Mouse (Mus musculus) ES-CJ7 (cell line): ENCODE results near the gene Phrf1.
"Not testable (repeated sequence)": the region's sequence is repeated elsewhere in the genome, so short reads cannot be mapped to it uniquely, and the experiment has no call there.

Source experiments
- DNase-seq: peaks from one replicate; pipeline ENCODE4 v3.0.0; 2011; ENCODE audit warnings: low read depth, low spot score

The Phrf1 gene

DNA sequence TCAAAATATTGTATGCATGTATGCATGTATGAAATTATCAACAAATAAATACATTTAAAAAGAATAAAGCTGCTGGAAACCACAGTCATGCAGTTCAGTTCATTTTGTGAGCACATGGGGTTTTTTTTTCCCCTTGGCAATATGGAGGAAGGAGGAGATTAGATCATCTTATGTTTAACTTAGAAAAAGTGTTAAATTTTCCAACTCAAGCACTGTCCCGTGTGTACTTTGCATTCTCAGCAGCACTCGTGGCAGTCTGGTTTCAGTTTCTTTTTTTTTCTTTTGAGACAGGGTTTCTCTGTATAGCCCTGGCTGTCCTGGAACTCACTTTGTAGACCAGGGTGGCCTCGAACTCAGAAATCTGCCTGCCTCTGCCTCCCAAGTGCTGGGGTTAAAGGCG, 21.9 kb downstream of the Phrf1 start:
- DNase-seq, result not testable (repeated sequence)

DNA sequence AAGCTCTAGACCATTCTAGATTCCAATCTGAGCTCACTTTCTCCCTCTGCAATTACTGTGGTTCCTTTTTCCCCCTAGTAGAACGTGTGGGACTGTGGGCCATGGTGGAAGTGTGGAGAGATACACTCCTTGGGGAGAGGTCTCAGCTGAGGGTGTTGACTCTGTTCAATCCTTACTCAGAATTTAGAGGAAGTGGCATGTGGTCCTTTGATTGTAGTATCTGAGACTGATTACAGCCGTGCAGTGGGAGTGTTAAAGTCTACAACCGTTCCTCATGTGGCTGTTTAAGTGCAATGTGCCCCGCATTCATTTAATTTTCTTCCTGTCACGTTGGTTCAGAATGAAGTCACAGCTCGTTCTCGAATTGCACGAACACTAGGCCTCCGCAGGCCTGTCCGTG, 27.6 kb downstream of the Phrf1 start:
- DNase-seq, result no peak

DNA sequence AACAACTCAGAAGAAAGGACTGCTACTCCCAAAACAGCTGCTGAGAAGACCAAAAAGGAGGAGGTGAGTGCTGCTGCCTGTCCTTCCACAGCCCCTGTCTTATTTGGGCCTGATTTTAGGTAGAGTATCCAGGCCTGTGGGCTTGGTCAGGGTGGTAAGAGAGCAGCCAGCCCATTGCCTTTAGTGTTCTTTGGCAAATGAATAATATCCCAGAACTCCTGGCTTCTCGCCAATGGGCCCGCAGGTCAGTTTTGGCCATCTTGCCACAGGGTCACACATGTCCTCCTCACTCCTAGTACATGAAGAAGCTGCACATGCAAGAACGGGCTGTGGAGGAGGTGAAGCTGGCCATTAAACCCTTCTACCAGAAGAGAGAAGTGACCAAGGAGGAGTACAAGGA, 32.9 kb downstream of the Phrf1 start:
- no peak for DNase-seq

DNA sequence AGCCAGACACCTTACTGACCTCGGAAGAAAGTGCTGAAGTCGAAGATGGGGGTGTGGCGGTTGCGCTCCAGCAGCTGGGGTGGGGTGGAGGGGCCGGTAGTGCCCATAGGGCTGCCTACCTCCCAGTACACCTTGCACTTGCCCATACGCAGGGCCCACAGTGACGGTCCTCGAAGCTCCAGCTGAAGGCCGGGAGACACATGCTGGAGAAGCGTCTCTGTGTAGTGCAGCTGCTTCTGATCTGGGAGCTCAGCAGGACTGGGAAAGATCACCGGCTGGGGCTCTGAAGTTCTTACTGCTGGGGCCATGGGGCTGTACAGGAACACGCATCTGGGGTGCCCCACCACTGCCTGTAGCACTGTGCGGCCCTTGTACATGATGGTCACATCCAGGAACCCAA, 35.1 kb downstream of the Phrf1 start:
- DNase-seq, result no peak

DNA sequence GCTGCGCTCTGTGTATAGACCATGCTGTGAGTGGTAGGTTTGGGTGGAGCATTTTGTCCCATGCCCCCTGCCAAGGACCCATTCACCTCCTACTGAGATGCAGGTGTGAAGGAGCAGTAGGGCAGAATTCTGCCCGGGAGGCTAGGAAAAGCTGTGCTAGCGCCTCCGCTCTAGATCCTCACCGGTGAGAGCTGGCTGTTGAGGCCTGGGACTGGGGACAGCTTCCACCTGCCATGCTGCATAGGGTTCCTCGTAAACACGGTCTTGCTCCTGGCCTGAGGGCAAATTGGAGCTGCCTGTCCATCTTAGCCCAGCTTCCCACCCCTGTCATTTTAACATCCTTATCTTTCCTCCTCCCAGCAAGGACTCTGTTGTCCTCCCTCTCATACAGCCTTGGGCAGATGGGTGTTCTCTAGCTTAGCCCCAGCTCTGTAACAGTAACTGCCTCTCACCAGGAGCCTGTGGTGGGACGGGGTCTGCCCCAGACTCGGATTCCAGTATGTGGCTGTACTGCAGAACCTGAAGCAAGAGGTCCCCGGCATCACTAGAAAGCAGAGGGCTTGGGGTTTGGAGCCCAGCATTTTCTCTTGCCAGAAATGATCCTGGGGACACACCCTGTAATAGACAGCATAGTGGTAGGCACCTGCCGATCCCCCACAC, 35.6 kb downstream of the Phrf1 start:
- no peak for DNase-seq

DNA sequence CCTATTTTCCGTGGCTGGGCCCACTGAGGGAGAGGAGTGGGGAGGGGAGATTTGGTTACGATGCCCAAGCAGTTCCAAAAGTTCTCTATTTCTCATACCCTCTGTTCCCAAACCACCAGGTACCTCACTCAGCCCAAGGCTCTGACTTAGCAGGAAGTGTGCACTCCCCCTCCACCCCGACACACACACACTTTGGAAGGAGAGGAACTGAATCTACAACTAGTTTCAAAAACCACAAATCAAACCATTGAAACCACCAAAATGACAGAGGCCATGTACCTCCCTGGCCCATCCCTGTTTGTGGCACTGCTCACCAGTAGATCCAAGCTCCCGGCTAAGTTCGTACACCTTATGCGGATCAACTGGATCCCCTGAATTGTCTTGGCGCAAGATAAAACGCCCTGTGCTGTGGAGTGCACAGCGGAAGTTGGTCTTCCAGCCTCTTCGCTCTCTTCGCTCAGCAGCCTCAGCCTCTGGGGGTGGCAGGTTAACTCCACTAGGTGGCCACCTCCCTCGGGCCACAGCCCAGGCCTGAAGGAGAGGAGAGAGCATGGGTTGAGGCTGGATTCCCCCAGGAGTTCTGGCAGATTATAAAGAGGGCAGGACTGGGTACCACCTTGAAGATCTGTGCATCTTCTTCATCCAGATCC, 36.3 kb downstream of the Phrf1 start:
- DNase-seq, result peak; percentile 19

DNA sequence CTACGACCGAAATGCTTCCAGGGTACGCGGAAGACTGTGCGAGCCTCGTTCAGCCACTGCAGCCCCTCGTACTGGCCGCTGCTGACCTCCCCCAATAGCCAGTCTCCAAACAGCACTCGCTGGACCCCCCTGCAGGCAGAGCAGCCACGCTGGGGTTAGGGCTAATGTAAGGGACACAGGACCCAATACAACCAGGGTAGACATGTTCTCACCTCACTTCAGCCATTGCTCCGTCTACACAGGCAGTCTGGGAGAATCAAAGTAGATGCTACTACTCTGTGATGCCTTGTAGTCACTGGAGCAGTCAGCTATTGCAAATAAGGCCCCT, 36.8 kb downstream of the Phrf1 start:
- no peak for DNase-seq

DNA sequence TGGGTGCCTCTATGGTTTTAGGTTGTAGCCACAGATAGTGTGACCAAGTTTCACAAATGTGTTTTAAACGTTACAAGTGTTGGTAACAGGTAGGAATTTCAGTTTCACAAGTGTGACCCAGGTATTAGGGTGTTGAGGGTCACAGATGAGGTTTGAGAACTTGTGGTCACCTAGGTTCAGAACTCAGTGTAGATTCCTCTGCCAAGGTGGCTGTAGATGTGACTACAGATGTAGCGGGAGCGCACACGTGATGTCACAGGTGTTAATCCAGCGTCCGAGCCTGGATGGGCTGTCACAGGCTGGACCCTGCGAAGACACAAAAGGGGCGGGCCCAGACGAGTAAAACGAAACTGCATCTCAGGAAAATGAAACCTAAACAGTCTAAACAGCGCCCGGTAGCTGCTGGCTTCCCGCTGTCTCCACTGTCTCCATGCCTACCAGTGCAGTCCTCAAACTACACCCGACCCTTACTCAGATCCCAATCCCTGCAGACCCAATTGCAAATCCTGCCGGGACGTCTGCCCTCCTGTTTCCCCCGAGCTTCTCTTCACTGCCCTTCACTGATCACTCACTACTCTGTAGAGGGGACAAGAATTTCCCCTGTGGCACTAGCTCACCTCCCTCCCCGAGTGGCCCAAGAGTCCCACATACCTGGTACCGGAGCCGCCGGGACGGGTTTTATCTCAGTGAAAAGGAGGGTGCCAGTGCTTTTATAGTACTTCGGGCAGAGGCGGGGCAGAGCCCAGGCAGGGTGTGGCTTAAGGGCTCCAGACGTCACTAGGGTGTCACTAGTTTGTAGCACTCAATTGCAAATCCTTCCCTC, 37.4 kb downstream of the Phrf1 start, which contains the start of gene Irf7:
Irf7 (minus strand) TSS at position 743 of the 823 bp plus-strand sequence.
- no peak for DNase-seq

DNA sequence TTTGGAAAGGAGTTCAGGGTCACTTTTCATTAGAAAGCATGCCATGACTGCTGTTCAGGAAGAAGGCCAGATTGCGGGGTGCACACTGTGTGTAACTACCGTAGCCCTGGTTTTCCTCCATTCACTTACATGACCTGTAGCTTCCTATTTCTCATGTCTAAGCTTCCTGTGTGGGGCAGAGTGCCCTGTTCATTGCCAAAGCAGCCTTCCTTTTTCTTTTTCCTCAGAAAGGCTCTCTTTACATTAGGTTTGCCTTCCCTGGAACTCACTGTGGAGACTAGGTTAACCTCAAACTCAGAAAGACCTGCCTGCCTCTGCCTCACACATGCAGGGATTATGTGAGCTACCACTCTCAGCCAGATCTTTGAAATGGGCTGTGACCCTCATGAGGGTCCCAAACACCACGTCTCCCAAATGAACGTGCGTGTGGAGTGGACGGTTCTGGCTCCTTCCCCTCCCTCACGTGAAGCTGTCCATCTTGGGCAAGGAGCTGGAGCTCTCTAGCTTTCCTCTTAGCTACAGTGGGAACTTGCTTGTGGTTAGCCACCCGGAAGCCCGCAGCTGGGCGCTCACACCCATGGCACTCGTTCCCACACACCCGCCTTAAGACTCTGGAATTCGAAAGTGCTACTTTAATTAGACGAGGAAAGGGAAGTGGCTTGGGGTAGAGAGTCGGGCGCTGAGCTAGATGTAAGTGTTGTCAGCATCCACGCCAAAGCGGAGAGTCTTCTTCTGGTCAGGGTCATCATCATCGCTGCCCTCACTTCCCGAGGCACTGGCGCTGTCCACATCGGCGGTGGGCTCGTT, 40.1 kb downstream of the Phrf1 start:
- no peak for DNase-seq

DNA sequence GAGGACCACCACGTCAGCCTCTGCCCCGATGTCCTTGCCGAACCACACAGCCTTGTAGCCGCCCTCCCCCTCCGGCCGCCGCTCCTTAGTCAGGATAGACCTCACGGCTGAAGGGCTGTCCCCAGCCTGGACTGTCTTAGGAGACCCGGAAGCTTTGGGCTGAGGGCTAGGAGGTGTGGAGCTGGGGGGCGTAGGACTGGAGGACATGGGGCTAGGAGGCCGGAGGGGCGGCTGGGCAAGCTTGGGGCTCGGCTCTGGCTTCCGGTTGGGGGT, 40.6 kb downstream of the Phrf1 start:
- DNase-seq, result no peak

DNA sequence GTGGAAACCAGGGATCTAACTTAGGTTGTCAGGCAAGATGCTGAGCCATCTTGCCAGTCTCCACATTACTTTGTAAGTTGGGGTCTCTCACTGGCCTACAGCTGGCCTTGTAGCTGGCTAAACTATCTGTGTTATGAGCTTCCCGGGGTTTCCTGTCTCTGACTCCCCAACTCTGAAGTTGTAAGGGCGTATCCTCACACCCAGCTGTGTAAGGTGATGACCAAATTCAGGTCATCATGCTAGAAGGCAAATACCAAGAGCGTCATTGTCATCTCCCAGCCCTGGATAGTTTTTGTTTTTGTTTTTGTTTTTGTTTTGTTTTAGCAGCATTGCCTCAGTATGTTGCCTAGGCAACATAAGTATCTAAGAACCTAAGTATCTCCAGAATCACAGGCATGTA, 42.0 kb downstream of the Phrf1 start:
- DNase-seq, result no peak

DNA sequence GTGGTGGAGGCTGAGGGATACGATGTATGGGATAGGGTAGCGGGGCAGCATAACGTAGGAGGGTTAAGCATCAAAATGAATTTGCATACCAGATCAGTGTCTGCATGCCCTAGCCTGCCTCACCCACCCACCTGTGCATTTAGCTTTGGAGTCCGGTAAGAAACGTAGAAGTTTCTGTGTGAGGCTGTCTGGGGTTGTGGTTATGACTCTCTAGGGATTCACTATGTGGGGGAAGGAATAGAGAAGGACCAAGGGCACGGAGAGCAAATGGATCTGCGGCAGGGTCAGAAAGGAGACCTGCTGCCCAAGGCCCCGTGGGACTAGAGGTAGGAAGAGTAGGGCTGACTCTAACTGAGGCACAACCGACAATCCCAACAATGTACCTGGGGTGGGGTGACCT, 46.8 kb downstream of the Phrf1 start:
- no peak for DNase-seq

DNA sequence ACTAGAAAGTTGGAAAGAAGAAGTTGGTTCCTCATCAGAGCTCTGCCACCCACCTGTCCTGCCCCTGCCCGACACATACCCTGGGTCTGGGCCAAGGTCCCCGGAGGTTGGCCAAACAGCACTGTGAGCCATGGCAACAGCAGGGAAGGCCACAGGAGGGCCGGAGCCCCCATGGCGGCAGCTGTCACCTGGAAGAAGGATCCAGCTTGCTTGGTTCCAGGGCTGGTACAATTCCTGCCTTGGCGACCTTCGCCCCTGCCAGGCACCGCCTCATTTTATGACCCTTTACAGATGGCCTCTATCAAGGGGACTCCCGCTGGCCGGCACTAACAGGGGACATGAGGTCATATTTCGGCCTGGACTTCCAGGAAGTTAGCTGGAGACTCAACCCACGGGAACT, 48.0 kb downstream of the Phrf1 start, which contains the start of gene Cdhr5:
Cdhr5 (minus strand) TSS at position 241 of the 400 bp plus-strand sequence.
- no peak for DNase-seq

DNA sequence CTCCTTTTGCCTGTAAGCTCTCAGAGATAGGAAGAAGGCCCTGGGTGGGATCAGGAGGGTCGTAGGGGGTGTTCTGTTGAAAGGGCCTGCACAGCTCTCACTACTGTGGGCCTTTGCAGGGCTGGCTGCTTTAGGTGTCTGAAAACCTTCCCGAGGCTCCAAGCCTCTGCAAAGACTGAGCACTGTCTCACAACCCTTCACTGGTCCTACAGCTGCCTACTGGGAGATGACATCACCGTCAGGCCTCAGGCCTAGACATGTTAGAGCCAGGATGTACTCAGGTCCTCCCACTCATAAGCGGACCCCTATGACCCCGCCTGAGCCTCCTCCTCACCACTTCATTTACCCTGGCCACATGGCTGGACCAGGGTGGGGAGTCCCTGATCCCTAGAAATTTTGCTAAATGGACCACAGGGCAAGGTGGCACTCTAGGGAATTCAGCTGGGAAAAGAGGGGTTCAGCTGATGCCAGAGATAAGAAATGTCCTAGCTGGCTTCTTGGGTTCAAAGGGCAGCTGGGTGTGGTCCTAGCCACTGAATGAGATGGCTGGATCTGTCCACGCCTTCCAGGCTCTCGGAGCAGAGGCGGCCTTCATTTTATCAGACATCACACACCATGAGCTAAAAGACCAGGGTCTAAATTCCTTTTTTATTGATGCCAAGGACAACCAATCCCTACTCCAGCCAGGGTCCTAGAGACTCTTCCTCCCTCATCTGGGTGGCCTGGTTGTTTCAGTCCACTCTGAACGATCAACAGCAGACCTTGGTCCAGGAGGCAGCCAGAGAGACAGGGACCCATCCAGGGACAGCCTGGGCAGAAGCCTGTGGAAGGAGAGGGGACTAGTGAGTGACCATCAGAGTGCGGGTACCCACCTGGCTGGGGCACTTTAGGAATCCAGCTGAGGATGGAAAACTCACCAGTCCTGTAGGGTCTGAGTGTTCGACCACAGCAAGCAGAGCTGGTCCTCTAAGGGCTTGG, 49.4 kb downstream of the Phrf1 start:
- no peak for DNase-seq

DNA sequence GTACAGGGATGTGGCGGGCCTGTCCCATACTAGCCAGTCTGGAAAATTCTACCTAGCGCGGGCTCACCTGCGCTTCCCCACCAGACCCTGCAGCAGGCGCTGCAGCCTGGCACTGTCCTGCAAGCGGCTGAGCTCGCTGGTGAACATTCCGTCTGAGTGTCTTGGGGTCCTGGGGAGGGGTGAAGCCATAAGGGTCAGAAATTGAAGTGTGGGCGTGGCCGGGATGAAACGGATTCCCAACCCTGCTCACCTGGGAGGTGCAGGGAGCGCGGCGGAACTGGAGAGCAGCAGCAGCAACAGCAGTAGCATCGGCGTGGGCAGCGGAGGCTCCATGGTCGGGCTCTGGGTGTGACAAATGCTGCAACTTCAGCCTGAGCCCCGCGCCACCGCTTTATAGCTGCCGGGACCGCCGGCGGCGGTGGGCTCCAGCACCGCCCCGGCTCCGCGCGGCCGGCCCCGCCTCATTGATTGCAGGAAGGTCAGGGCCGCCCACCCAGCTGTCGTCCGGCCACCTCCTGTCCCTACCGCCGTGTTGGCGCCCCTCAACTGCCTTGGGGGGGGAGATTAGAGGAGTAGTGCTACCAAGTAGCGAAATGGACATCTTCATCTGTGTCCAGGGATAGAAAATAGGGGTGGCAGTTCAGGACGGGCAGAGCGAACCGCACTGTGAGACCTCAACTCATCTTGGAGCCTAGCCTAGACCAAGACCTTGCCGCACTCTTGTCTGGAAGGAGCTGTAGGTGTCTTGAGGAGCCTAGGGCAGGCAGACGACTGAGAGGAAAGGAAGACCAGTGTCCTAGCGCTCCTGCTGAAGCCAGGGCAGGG, 50.4 kb downstream of the Phrf1 start, which contains the start of gene Sct:
Sct (minus strand) TSS at position 368 of the 825 bp plus-strand sequence.
- DNase-seq, result peak; percentile 78

DNA sequence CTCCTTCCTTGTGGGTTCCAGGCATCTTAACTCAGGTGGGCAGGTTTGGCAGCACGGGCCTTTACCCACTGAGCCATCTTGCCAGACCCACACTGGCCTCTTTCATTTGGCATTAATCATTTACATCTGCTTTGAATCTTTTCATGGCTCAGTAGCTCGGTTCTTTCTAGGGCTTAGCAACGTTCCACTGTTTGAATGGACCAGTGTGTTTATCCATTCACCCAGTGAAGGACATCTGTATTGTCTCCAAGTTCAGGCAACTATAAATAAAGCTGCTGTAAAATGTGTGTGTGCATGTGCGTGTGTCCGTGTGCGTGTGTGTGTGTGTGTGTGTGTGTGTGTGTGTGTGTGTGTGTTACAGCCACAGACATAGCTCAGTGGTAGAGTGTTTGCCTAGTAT, 52.9 kb downstream of the Phrf1 start:
- no peak for DNase-seq

DNA sequence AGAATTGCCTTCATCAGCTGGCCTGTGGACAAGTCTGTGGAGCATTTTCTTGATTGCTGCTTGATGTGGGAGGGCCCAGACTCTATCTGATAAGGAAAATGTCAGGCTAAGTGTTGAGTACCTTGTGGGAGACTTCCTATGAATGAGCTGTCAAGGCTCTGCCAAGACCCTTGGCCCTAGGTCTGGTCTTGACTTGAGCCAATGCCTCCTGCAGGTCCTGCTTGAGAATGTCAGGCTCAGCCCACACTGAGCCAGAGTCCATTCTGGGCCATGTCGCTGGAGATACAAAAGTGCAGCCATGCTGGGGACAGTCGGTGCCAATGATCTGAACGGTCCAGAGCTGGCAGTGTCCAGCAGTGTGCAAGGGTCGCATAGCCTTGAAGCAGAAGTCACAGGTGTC, 54.2 kb downstream of the Phrf1 start:
- no peak for DNase-seq

DNA sequence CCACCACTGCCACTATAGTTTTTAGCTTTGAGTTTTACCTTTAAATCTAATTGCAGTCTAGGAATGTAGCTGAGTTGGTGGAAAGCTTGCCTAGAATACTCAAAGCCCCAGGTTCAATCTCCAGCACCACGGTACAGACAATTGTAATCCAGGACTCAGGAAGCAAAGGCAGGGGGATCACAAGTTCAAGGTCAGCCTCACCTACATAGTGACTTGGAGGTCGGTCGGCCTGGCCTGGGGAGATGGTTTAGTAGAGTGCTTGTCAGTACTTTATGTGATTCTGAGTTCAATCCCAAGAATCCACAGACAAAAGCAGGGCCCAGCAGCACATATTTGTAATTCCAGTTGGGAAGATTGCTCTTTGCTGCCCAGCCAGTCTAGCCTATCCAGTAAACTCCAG, 59.5 kb downstream of the Phrf1 start:
- DNase-seq, result peak; percentile 55

DNA sequence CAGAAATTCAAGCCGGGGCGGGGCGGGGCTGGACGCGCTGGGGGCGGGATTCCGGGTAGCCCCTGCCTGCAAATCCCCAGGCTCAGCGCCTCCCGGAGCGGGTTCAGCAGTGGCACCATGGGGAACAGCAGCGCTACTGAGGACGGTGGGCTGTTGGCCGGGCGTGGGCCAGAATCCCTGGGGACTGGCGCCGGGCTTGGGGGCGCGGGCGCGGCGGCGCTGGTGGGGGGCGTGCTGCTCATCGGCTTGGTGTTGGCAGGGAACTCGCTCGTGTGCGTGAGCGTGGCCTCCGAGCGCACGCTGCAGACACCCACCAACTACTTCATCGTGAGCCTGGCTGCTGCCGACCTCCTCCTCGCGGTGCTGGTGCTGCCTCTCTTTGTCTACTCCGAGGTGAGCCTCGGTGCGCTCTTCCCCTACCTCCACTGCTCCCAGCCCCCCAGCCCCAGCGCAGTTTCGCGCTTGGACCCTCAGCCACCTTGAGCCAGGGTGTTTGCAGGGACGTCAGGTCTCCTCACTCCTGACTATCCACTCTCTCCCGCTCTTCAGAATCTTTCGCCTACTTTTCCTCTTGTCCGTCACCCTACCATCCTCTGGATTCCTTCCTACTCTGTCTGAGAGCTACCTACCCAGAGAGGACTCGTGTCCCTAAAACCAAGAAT, 63.5 kb downstream of the Phrf1 start, which contains the start of gene Drd4:
Drd4 (plus strand) TSS at position 86 of the 662 bp plus-strand sequence.
- peak; percentile 45 for DNase-seq
